In genomic region chr14:44989017-44989721, GRCm38 (mm10) we compare ENCODE assay signal across 8 mouse cellular contexts. TPM values are rescaled to one million over a fixed set of nuclear protein-coding genes. Genes with fewer than 3 reads are reported as not detected.
DNase-seq lines count a peak whose midpoint lies in the region; ATAC-seq and TF ChIP-seq lines count a peak whose summit lies in the region.

No protein-coding gene starts in this region.

- TF ChIP-seq POLR2A in lung, adult 2 months (IDR thresholded peaks at IDR 0.05; ENCODE audit: borderline replicate concordance, extremely low read depth, low read depth, low read length), result no peak

- peaks cover 3% of the 10 kb centered on the region for H3K4me1 ChIP-seq in lung, adult 2 months (ENCODE audit: control insufficient read depth, insufficient read depth, low read length)
- peaks cover 15% of the 10 kb centered on the region for H3K4me1 ChIP-seq in forebrain, embryonic 12.5 days
- no peaks in the 10 kb centered on the region; the same call in 1 of the 2 replicates for H3K4me1 ChIP-seq in intestine, embryonic 14.5 days (replicated peaks; ENCODE audit: control insufficient read depth, insufficient read depth, low read length)
- H3K4me1 ChIP-seq in midbrain, embryonic 11.5 days (ENCODE audit: control insufficient read depth, insufficient read depth, low read length), result no peaks in the 10 kb centered on the region; the same call in none of the 2 replicates

- no peak for TF ChIP-seq CTCF in lung, adult 2 months (IDR thresholded peaks at IDR 0.05; ENCODE audit: insufficient read depth, low read length)

- peak overlapping the region; percentile 87 for H3K4me2 ChIP-seq in forebrain, embryonic 12.5 days
- peak overlapping the region; percentile 96 for H3K4me2 ChIP-seq in intestine, embryonic 14.5 days (ENCODE audit: low read length)
- H3K4me2 ChIP-seq in midbrain, embryonic 11.5 days, result peak overlapping the region; percentile 69

- peak; percentile 66 for ATAC-seq in forebrain, embryonic 12.5 days (ENCODE audit: low FRiP score)
- ATAC-seq in intestine, embryonic 14.5 days (replicated peaks; ENCODE audit: low FRiP score, low TSS enrichment, low read depth), result 0 out of 2 replicates have a peak, but pooled peaks have one; percentile 23
- ATAC-seq in midbrain, embryonic 11.5 days (ENCODE audit: low FRiP score), result peak; percentile 69

- H3K27ac ChIP-seq in forebrain, embryonic 12.5 days, result no peak overlapping the region
- H3K27ac ChIP-seq in intestine, embryonic 14.5 days (ENCODE audit: low read depth), result no peak overlapping the region
- no peak overlapping the region for H3K27ac ChIP-seq in midbrain, embryonic 11.5 days (ENCODE audit: low read depth, low read length)

- WGBS in lung, adult 2 months, result 3% methylated on average over 45 of the region's 45 CpGs
- under 1% methylated on average over 45 of the region's 45 CpGs for WGBS in forebrain, embryonic 12.5 days
- 1% methylated on average over 45 of the region's 45 CpGs for WGBS in intestine, embryonic 14.5 days
- under 1% methylated on average over 45 of the region's 45 CpGs for WGBS in midbrain, embryonic 11.5 days

- no peaks in the 10 kb centered on the region for H3K9me3 ChIP-seq in forebrain, embryonic 12.5 days
- no peaks in the 10 kb centered on the region for H3K9me3 ChIP-seq in intestine, embryonic 14.5 days (ENCODE audit: control insufficient read depth, low read length)
- H3K9me3 ChIP-seq in midbrain, embryonic 11.5 days (ENCODE audit: control insufficient read depth, low read length), result no peaks in the 10 kb centered on the region

- DNase-seq in lung, adult 2 months, result no peak
- no peak for DNase-seq in lung, postnatal 14 days
- peak; percentile 23 for DNase-seq in brain, adult 2 months (ENCODE audit: low read depth, low spot score)
- peak; percentile 68 for DNase-seq in intestine, embryonic 14.5 days (ENCODE audit: low spot score)
- DNase-seq in midbrain, embryonic 11.5 days (ENCODE audit: low spot score, missing footprints), result peak; percentile 91
- DNase-seq in thymus, postnatal 25 days, result peak; percentile 30
- no peak for DNase-seq in cerebellum, adult 9-10 months

- H3K36me3 ChIP-seq in forebrain, embryonic 12.5 days (replicated peaks), result no peaks in the 10 kb centered on the region
- no peaks in the 10 kb centered on the region for H3K36me3 ChIP-seq in intestine, embryonic 14.5 days (ENCODE audit: control insufficient read depth, insufficient read depth, low read length)
- H3K36me3 ChIP-seq in midbrain, embryonic 11.5 days (ENCODE audit: control insufficient read depth, insufficient read depth, low read length), result no peaks in the 10 kb centered on the region

- H3K4me3 ChIP-seq in lung, adult 2 months (replicated peaks; ENCODE audit: extremely low read depth, low read depth, low read length), result peak overlapping the region; percentile 91
- peak overlapping the region; percentile 47 for H3K4me3 ChIP-seq in forebrain, embryonic 12.5 days (replicated peaks)
- peak overlapping the region; percentile 46 for H3K4me3 ChIP-seq in intestine, embryonic 14.5 days (ENCODE audit: low read depth, low read length)
- H3K4me3 ChIP-seq in midbrain, embryonic 11.5 days (ENCODE audit: low read depth, low read length), result peak overlapping the region; percentile 34

- peaks cover 37% of the 10 kb centered on the region for H3K27me3 ChIP-seq in forebrain, embryonic 12.5 days
- peaks cover 12% of the 10 kb centered on the region for H3K27me3 ChIP-seq in intestine, embryonic 14.5 days (replicated peaks; ENCODE audit: control insufficient read depth, insufficient read depth, low read length)
- peaks cover 14% of the 10 kb centered on the region for H3K27me3 ChIP-seq in midbrain, embryonic 11.5 days (ENCODE audit: control insufficient read depth, insufficient read depth, low read length)

- peak overlapping the region; percentile 38 for H3K9ac ChIP-seq in forebrain, embryonic 12.5 days
- H3K9ac ChIP-seq in intestine, embryonic 14.5 days (ENCODE audit: low read length), result peak overlapping the region; percentile 33
- H3K9ac ChIP-seq in midbrain, embryonic 11.5 days (ENCODE audit: low read length), result peak overlapping the region; percentile 47; the same call in 1 of the 2 replicates

RNA-seq across cellular contexts. Expression of gene Ptger2, which starts 1.2 kb away (rescaled TPM):
- polyA plus RNA-seq in lung, adult 2 months (2012; rRNA removed), result 6.8 and 7.1 TPM in 2 replicates
- 0.13 and 0.17 TPM in 2 replicates for polyA plus RNA-seq in forebrain, embryonic 12.5 days (2016; fragmentation: Nextera tagmentation; extraction: Ambion mirVana)
- polyA plus RNA-seq in intestine, embryonic 14.5 days (2014; fragmentation: Nextera tagmentation; extraction: Ambion mirVana), result 1.1 and 1.2 TPM in 2 replicates
- polyA plus RNA-seq in midbrain, embryonic 11.5 days (2014; fragmentation: Nextera tagmentation; extraction: Ambion mirVana), result 0.12 TPM in 1 of 2 replicates, not detected in the other

Comparison
In these comparisons a context has a peak if more than half of its experiments do, and no peak if none do; other contexts are left out.
1. DNase-seq: peak in brain, adult 2 months (single experiment), intestine, embryonic 14.5 days (single experiment), midbrain, embryonic 11.5 days (single experiment) and thymus, postnatal 25 days (single experiment); none in lung, adult 2 months (single experiment), lung, postnatal 14 days (single experiment) and cerebellum, adult 9-10 months (single experiment).
2. H3K4me3 ChIP-seq: peak in every context shown above with its lines; median percentile 91 in lung, adult 2 months; 47 in forebrain, embryonic 12.5 days; 46 in intestine, embryonic 14.5 days; 34 in midbrain, embryonic 11.5 days.
3. Peak in every context shown above with its lines, with median percentiles within 50 percentile points of each other: ATAC-seq, H3K4me2 ChIP-seq and H3K9ac ChIP-seq.